Mouse (Mus musculus) spleen, postnatal 4 days (tissue): ENCODE data around the gene Fads2.
A peak's percentile ranks its signal among the peaks of the same experiment; 100 is the strongest.

Experiments
- DNase-seq, 2 experiments: peaks; one replicate each; pipeline ENCODE4 v3.0.0; 2022; ENCODE audit warnings: low spot score in 2 of 2

The Fads2 gene

DNA sequence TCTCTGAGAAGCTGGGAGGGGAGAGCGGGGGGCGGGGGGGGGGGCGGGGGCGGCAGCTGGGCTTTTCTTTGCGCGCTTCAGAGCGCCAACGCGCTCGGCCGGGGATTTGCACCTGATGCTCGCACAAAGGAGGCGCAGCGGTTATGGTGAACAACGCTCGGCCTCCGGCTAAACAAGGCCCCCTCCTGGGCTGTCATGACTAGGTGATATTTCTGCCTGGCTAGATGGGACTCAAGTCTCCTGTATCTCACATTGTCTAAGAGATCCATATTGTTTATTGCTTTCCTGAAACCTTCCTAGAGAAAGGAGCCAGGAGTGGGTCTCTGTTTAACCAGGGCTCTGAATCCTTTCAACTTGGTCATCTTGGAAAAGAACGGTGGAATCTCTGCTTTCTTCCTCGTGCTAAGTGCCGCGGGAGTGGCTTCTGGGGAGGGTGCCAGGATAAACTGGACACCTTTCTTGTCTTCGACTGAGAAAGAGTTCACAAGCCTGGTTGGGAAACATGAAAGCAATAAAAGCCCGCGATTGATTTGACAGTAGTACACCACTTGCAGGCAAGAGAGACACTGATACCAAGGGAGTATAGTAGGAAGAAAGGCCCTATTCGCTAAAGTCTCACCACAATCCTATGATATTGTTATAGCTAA is 631 bp upstream of the Fads2 start:
- no peak for DNase-seq

- DNase-seq = peak; percentile 84 to 91
Measured at GRCm38 (mm10) chr19:10100631-10101071, 895 bp downstream of the Fads2 start.

DNA sequence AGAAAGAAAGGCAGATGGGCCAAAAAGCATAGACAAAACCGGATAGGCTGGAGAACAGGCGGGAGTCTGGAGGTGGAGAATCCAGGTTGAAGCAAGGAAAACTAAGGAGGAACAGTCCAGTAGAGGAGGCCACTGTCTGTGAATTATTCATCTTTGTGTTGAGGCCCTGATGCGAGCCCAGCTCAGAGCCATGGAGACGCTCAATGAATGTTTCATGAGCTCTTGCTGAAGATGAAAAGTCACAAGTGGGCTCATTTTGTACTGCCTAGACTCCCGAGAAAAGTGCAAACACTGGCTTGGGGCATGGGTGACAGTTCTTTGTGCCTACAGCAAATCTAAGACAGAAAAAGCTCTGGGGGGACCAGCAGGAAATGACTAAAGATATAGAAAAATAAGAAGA is 3.7 kb downstream of the Fads2 start:
- no peak for DNase-seq

DNA sequence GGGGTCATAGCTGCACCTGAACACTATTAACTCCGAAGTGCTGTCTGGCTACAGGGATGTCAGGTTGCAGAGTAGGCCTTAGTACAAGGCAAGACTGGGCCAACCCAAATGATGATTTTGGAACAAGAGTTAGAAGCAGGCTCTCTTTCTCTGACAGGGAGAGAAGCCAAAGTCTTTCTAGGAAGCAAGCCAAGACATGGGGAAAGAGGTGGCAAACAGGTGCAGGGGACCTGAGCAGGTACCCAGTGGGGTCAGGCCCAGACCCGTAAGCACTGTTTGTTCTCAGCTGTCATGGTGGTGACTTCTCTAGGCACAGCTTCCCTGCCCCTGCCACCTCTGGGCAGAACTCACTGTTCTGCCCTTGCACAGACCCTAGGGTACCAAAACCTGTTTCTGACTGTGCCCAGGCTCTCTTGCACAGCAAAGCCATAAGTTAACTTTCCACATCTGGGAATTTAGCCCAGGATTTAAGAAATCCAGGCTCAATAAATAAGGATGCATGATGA is 5.1 kb downstream of the Fads2 start:
- no peak for DNase-seq

GRCm38 (mm10) chr19:10094695-10095094 is 6.9 kb downstream of the Fads2 start:
- peak in 1 of 2 experiments; percentile 57 for DNase-seq

- DNase-seq = no peak
Measured at GRCm38 (mm10) chr19:10093829-10094228, 7.7 kb downstream of the Fads2 start.

- DNase-seq = no peak
Measured at GRCm38 (mm10) chr19:10086976-10087375, 14.6 kb downstream of the Fads2 start.

DNA sequence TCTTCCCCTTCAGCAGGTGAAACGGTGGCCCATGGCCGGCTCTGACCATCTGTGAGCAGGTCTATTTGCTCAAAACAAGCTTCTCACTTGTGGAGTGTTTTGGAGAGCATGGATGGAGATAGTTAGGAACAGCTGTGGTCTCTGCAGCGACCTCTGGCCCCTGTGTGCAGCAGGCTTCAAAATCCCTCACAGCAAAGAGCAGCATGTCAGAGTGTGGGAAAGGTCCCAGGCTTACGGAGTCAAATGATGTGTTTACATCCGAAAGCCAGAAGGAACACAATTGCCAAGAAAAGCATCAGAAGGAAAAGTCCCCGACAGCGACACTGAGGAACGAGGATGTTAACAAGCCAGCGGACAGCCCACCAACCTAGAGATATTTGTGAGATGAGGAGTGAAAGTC is 16.1 kb downstream of the Fads2 start:
- DNase-seq = no peak

DNA sequence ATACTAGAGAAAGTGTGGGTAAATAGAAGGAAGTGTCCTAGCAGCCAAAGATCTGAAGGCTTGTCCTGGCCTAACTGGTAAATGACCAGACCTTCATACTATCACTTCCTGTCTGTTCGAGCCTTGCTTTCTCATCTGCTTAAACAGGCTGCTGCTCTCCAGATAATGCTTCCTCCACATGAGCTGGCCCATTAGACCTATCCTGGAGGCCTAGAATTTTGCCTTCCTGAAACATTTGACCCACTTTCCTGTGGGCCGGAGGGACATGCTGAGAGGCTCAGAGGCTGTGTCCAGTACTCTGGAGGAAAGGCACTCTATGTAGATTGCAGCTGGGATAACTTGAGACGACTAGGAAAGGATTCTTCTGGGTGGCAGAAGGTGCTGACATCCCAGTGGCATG is 19.4 kb downstream of the Fads2 start:
- no peak for DNase-seq

DNA sequence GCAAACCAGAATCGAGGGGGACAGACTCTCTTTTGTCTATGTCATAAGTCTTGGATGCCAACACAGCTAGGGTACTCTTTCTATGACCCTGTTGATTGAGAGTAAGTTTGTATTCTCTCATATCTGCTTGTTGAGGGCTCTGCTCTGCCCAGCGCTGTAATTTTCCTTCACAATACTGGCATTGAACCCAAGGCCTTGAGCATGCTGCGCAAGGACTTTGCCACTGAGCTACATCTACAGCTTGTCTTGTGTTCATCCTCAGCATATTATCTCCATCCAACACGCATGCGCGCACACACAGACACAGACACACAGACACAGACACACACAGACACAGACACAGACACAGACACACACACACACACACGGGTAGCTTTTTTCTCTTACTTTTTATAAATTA is 21.2 kb downstream of the Fads2 start:
- DNase-seq = no peak

- no peak for DNase-seq
Measured at GRCm38 (mm10) chr19:10078392-10078791, 23.2 kb downstream of the Fads2 start.

GRCm38 (mm10) chr19:10073145-10073544 is 28.4 kb downstream of the Fads2 start:
- no peak for DNase-seq

DNA sequence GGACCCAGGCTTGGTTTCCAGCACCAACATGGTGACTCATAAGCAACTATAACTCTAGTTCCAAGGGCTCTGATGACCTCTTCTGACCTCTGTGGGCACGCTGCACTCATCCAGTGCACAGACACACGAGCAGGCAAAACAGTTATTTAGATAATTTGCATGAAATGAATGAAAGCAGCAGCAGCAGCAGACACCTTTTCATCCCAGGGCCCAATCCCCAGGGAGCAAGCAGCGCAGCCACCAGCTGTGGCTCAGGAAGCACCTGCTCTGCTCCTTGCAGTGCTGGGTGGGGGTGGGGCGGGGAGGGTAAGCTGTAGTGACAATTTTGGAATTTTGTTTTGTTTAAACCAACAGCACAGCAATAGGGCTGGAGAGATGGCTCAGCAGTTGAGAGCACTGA is 29.7 kb downstream of the Fads2 start:
- no peak for DNase-seq

DNA sequence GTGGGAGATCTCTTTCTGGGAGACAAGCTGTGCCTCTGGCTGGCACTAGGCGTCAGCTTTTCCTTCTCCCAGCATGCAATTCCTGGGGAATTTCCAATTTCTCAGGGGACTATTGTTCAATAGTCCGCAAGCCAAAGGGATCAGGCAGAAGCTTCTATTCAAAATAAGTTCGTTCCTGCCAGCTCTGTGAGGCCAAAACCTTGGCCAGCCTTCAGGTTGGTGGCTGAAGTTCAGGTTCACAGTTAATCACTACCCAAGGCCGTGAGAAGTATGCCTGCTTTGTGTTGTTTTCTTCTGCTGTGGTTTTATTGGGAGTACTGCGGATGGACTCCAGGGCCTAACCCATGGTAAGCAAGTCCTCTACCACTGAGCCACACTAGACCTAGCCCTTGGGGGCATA is 30.4 kb downstream of the Fads2 start:
- DNase-seq = no peak

DNA sequence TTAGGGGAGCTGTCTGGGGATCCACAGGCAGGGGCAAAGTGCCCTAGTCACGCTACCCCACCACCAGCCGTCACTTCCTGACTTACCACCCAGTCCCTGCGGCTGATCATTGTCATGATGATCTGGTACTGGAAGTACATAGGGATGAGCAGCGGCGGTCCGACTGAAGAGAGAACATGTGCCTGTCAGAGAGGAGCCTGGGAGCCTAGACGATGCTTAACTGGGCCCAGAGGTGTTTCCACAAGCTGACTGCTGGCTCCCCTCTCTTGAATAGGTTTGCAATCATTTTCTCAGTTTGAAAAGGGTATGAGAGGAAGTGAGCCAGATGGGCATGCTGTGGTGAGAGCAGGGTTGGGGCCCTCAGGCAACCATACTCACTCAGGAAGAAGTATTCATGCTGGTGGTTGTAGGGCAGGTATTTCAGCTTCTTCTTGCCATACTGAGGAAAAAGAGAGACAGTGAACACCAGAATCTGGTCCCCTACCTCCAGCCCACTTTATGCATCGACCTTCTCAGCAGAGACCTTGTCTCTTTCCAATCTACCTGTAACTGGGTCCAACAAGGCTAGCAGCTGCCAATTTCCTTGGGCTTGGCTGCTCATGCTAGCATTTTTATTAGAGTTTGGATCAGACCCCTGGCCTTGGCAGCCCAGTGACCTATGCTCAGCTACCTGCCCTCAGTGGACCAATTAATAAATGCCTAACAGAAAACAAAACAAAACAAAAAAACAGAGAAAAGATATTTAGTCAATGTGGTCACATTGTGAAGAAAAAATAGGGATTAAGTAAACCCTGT is 31.2 kb downstream of the Fads2 start:
- DNase-seq = no peak

DNA sequence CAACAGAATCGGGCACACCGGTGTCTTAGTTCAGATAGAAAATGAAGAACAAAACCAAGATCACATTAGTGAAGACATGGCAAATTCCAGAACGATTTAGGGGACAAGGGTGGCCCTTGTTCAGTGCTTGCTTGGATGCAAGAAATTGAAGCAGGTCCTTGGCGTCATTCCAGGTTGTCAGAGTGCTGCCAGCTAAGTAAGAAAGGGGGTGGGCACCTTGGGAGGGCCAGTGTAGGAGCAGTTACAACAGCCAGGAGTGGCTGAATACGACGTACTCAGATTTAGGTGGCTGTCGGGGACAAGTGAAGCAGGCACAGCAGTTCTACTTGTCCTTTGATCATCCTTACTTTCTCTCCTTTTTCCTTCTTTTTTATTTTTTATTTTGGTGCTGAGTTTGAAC is 33.8 kb downstream of the Fads2 start:
- no peak for DNase-seq

DNA sequence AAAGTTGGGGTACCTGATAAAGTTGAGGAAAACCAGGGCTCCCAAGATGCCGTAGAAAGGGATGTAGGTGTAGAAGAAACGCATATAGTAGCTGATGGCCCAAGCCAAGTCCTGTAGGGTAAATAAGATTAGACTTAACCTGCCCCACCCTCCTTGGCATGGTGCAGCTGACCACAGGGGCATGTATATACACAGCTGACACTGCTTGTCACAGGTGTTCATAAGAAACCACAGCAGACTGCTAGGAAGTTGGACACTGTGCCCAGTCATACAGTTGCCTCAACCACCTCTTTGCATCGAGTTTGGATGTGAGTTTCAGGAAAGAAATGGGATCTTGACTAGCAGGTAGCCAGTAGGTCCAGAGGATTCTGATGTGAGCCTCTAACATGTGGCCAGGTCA is 35.0 kb downstream of the Fads2 start:
- DNase-seq = no peak

DNA sequence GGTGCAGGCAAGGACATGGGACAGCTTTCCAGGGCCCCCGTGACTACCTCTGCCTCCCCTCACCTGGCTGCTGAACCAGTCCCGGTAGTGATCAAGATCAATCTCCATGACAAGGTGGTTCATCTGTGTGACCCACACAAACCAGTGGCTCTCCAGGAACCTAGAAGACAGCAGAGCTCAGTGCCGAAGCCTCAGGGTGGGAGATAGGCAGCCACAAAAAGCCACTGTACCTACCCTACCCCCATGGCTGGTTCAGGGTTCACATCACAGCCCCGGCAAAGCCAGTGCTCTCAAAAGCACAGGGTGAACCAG is 35.4 kb downstream of the Fads2 start:
- DNase-seq = no peak

GRCm38 (mm10) chr19:10065465-10066188 is 35.9 kb downstream of the Fads2 start:
- no peak for DNase-seq

DNA sequence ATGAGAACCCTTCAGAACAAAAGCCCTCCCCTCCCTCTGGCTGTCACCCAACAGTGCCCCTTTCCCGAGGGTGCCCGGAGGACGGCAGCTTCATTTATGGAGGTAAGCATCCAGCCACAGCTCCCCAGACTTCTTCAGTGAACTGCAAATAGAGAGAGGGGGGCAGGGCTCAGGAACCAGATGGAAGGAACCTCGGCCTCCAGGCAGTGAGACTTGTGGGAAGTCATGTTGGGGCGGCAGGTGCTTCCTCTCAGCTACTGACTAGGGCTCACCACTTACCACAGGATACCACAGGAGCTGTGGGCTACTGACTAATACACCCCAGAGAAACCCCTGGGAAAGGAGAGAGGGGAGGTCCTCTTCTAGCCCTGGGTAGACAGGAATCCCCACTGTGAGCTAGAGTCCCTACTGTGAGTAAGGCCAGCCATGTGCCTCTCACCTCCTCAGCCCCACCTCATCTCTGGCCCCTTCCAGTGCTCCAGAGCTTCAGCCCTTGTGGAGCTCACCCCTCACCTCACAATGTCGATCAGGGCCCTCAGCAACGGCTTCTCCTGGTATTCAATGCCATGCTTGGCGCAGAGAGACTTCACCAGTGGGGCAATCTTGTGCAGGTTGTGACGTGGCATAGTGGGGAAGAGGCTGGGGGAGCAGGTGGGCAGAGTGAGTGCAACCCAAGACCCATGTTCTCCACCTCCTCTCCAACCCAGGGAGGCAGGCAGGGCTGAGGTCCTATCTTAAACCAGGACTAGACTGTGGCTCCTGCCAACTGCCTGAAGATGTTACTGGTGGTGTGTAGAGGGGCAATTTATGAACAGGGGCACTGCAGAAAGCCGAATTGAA is 37.2 kb downstream of the Fads2 start:
- DNase-seq = peak; percentile 47 to 71

DNA sequence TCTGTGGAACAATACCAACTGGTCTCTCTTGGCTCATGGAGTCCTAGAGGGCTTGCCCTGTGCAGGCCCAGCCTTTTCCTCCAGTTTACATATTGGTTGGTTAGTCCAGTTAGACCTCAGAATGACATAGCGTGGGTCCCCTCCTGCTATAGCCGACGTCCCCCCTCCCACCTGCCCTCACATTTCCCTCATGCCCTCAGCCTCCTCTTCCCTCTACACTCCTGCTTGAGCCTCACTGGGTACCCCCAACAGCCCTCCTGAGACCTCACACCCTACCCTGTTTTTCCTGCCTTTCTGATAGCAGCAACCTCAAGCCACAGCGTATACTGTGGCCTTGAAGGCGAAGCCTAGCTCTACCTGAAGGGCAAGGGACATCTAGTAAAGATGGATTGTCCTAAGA is 38.7 kb downstream of the Fads2 start:
- DNase-seq = no peak

DNA sequence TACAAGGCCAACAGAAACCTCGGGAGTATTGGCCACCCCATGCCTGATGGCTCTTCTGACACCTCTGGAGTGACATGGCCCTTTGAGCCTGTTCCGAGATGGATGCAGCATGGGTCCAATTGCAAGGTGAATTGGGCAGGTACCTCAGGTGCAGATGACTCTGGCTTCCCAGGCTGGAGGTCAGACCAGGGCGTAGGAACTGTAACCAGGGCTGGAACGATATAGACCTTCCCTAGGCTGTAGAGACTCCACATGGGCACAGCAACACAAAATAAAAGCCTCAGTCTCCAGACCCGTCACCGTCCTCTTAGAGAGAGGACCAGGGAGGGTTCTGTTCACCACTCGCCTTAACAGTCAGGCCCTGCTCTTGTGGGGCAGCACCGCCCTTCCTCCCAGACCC is 39.3 kb downstream of the Fads2 start:
- DNase-seq = no peak
